Mouse (Mus musculus): ENCODE results near the gene Mrps6.

The Mrps6 gene

DNA sequence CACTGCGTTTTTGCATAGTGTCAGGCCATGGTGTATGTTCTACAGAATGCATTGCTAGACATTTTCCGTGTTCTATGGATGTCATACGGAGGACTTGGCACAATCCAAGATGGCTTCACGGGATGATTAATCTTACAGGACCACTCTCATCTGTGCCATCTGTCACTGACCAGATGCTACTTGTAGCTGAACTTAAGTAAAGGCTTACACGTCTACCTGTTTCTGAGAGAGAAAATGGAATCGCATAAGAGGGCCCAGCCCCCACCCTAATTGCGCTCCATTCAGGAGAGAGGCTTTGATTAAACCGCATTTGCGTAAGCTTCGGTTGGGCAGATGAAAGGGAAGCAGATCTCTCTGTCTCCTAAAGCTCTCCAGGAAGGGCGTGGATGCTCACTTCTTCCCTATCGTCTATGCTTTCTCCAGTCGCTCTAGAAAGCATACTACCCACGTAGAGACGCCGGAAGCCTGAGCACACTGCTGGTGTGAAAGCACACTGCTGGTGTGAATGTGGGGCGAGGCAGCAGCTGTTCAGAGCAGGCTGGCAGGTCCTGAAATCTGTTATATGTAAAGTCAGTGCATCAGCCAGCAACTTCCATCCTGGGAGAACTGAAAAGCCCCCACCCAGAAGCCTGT is 62.9 kb downstream of the Mrps6 start:
- no peak for DNase-seq (ENCODE audit: low read depth, low spot score)

DNA sequence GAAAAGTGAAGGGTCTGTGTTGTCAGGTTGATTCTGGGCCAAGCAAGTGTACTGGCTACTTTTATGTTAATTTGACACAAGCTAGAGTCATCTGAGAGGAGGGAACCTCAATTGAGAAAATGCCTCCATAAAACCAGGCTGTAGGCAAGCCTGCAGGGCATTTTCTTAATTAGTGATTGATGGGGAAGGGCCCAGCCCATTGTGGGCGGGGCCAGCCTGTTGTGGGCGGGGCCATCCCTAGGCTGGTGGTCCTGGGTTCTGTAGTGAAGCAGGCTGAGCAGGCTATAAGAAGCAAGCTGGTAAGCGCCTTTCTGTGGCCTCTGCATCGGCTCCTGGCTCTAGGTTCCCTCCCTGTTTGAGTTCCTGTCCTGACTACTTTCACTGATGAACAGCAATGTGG is 69.2 kb downstream of the Mrps6 start:
- no peak for DNase-seq (ENCODE audit: low read depth, low spot score)

DNA sequence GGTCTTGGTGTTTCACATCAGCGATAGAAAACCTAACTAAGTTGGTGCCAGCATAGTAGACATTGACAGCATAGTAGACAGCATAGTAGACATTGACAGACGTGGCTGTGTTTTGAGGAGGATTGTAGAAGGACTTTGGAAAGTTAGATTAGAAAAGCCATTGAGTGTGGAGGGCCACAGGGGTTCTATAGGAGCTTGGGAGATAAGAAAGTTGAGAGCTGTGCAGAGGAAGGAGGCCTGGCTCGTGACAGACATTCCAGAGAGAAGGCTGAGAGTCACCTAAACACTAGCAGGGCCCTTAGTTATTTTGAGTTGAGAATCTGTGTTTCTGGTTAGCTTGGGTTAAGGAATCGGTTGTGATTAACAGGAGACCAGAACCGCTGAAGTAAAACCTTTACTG is 69.6 kb downstream of the Mrps6 start:
- DNase-seq (ENCODE audit: low read depth, low spot score) = no peak

DNA sequence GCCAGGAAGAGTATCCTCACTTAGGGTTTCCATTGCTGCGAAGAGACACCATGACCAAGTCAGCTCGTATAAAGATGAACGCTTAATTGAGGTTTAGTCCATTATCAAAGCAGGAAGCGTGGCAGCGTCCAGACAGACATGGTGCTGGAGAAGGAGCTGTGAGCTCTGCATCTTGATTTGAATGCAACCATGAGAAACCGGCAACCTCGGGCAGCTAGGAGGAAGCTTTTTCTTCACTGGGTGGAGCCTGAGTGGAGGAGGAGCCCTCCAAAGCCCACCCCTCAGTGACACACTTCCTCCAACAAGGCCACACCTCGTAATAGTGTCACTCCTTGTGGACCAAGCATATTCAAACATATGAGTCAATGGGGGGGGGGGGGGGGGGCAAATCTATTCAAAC is 71.8 kb downstream of the Mrps6 start:
- no peak for DNase-seq (ENCODE audit: low read depth, low spot score)

DNA sequence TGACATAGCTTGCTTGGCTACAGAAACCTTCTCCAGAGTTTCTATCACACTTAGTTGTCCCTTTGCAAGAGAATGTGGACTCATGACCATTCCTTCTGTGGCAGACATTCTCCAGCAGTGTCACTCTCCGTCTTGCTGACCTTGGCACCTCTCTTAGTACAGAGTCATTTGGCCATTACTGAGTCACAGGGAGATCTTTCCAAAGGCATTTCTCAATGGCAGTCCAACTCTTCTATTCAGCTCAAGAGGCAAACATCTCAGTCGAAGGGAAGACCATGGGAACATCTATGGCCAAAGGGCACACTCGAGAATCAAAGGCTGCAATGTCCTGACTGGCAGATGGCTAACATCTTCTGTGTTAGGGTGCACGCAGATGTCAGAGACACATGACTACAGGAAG is 74.4 kb downstream of the Mrps6 start:
- no peak for DNase-seq (ENCODE audit: low read depth, low spot score)

DNA sequence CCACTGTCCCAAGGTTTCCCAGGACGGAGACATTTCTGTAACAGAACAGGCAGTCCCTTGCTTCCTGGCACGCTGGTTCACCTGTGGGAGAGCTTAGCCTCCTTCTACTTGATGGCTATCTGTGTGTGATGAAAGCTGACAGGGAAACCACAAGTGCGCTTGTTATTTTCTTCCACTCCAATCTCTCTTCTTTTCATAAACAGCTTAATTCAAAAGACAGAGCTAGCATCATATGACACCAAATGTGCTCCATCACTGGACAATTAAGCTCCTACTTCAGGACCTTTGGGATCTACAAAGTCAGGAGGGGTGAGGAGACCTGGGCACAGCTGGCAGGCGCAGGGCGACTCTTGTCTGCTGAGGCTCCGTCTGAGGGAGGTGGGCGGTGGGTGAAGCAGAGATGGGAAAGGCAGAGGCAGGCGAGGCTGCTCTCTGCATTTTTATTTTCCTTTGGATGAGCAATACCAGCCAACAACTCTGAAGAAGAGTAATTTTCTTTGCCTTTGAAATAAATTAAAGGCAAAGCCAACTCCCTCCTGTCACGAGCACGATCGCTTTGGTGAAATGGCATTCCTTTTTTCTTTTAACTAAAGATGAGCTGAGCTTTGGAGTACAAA is 76.2 kb downstream of the Mrps6 start:
- no peak for DNase-seq (ENCODE audit: low read depth, low spot score)

DNA sequence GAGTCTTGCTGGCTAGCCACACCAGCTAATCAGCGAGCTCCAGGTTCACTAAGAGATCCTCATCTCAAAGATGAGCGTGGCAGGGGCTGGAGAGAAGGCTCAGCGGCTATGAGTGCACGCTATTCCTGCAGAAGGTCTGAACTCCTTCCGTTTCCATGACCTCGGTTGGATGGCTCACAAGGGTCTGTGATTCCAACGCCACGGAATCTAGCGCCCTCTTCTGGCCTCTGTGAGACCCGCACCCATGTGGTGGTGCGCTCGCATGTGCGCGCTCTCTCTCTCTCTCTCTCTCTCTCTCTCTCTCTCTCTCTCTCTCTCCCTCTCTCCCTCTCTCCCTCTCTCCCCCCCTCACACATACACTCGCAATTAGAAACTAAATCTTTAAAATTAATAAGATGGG is 78.2 kb downstream of the Mrps6 start:
- DNase-seq (ENCODE audit: low read depth, low spot score) = no peak

DNA sequence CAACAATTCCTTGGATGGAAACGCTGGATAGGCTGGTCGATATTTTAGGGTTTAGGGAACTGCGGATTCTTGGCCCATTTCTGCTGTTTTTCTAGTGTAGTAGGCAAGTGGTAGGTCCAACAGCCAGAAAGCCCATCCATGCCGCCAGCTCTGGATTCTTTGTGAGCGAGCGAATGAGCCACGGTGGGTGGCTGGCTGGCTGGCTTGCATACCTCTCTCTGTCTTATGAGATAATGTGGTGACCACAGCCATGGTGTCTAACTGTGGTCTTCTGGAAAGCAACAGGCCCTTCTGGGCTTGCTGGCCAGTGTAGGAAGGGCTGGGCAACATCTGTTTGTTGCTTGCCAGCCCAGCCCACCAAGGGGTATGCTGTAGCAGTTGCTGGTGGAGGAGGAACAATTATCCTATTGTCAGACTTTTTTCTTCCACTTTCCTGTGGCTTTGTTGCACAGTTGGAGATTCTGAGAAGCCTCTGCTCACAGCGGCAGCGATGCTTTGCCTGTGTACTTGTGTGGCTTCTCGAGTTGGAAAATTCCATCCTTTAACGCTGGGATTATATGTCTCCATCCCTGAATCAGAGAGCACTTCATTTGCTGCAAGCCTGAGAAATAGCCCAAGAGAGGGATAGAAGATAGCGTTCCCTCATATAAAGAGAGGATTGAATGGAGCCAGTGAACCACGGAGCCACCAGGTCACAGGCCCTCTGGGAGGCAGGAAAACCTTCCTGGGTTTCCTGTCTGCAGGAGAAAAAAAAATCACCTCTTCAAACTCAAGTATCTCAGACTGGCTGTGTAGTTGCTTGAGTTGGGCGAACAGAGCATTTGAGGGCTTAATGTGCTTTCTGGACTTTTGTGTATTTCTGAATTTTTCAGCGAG is 81.6 kb downstream of the Mrps6 start:
- DNase-seq (ENCODE audit: low read depth, low spot score) = no peak

DNA sequence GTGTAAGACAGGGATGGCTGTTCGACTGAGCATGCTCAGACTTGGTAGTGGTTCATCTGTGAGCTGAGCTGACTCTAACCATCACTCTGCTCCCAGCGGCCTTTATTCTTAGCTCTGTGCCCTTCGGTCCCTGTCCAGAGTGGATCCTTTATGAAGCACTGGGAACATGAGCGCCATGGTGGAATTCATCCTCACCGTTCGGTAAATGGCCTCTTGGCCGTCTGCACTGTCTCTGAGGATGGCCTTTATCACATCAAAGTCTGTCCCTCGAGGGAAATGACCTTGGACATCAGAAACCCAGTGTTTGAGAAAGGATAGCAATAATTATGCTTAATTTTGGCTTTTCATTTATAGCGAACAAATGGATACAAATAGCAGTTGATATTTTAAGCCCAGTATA is 82.3 kb downstream of the Mrps6 start:
- no peak for DNase-seq (ENCODE audit: low read depth, low spot score)

DNA sequence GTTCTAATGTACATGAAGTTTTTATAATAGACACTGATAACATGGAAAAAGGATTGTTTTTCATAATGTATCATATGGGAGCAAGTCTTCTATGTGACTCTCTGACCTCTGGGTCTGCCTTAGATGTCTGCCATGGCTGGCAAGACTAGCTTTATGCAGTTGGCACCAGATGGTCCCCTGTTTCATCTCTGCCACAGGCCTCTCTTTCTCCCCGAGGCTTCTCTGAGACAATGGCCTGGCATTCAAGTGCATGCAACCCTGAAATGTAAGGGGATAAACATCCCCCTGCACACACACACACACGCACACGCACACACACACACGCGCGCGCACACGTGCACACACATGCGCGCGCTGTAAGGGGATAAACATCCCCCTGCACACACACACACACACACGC is 83.0 kb downstream of the Mrps6 start:
- DNase-seq (ENCODE audit: low read depth, low spot score) = no peak

DNA sequence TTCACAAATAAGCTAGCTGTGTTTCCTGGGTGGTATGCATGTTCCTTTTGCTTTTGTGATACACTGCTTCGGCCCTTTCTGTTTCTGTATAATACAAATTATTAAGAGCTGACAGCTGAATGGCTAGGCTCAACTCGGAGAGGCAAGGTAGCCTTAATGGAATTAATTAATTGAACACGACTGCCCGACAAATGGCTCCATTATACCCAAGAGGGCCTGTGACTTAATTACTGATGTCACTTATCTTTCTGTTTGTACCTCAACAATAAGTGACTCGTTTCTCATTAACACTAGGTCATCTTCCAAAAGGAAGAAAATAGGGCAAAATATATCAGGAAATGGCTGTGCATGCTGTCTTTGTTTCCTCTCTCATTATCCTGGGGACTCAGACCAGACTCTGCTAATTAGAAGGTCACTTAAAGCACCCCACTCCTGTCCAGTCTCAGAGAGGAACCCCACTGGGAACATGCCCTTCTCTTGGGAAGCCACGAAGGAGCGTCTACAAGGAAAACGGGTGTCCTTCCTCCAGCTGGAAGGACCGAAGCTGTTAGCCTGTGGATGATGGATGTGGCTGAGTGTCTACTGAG is 84.4 kb downstream of the Mrps6 start:
- DNase-seq (ENCODE audit: low read depth, low spot score) = no peak

DNA sequence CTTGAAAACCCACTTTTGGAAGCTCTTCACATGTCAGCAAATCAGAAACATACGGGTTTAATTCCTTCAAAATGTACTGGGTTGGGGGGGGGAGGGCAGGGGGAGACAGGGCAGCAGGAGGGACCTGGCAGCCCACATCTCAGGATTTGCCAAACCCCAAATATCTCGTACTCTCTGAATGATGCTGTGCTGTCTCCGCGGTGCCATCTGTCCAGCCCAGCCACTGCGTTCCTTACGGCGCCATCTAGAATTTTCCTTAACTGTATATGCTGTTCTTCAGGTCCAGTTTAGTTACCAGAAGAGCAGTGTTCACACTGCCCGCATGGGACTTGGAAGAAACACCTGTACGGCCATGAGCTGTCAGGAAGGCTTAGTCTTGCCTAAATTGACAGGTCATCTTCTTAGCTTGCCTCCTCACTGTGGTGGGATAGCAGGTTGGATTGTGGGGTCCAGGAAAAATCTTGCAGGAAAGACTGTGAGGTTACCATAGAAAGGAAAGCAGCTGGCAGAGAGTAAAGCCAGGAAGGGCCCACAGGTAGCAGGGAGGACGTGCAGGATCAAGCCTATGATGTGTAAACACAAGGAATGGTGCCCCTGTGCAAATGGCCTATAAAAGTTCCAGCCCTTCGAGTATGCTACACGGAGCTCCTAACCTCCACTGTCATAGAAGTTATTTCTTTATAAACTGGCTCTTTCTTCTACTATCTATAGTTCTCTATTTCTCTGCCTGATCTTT is 89.7 kb downstream of the Mrps6 start:
- no peak for DNase-seq (ENCODE audit: low read depth, low spot score)

DNA sequence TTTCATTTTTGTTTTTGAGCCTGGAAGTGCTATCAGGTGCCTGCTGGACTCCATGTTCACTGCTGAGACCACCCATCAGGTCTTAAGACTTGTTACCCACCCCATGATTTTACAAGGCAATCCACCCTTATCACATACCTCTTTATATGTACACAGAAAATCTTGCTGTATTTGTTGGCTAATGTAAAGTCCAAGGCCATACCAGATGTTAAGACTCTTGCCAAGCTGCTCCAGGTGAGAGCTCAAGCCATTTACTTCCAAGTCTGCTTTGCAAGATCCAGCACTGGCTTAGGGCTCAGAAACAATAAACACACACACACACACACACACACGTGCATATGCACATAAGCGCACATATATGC is 90.3 kb downstream of the Mrps6 start:
- no peak for DNase-seq (ENCODE audit: low read depth, low spot score)

DNA sequence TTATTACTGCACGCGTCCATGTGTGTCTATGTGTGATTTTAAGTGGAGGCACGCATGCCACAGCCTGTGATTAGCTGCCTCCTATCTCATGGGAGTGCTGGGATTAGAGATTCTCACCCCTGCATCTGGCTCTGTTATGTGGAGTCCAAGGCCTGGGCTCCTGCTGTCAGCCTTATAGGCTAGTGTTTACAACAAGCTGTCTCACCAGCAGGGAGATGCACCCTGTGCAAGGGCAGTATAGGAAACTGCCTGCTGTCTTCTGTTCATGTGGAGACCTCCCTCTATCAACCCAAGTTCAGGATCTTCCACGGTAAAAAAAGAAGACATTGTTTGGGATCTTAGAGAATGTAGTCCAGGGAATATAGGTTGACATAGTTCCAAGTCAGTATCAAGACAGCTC is 92.9 kb downstream of the Mrps6 start:
- DNase-seq (ENCODE audit: low read depth, low spot score) = no peak

DNA sequence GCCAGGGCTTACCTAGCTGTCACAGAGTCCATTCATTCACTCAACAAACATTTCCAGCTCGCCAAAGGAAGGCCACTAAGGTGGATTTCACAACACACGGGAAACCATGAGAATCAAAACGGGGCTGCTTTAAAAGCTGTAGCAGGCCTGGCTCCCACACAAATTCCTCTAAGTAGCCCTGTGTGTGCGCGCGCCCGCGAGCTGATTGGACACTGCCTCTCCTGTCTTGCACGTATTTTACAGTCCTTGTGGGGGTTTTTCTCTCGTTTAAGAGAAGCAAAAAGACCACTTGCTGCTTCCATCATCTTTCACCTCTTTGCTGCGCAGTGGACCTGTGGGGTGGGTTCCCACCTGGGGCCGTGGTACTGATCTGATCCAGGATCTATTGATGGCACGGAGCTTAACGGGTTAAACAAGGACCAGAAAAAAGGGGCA is 100.0 kb downstream of the Mrps6 start:
- DNase-seq (ENCODE audit: low read depth, low spot score) = no peak

DNA sequence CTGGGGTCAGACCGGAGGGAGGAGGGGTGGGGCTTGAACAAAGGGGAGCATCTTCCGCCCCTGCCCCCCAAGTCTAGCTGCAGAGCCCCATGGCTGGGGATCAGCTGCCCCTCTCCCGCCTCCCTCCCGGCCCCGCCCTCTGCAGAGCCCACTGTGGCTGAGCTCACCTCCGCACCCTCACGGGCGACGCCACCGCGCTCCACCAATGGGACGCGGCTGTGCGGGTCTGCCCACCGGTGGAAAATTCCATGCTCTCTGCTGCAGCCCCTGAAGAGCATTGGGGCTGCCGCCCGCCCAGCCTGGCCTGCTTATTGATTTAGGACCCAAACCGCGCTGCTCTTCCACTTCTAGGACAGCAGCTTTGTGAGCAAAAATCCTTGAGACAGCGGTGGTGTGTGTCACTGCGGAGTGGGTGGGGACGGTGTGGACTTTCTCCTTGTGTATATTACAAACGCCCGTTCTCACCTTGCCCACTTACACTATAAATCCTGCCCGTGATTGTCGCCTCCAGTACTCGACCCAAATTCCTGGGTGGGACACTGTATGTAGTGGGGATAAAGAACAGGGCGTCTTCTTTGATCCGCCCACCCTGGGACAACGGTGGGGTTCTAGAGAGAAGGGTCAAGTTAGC is 100.5 kb downstream of the Mrps6 start:
- DNase-seq (ENCODE audit: low read depth, low spot score) = no peak

DNA sequence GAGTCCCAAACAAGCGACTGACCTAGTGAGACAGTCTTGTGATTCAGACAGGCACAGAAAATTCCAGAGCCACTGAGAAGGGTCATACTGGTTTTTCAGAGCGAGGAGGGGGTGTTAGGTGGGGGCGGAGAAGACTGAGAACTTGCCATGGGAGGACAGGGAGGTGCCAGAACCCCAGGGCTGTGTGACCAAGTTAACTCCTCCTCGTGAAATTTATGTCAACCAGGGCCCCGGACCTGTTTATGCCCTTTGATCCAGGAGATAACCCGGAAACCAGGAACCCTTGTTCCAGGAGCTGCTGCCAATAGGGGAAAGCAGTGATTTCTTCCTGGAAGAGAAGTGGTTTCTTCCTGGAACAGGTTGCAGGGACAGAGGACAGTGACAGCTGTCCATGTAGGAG is 101.0 kb downstream of the Mrps6 start:
- DNase-seq (ENCODE audit: low read depth, low spot score) = no peak
